Mouse (Mus musculus) ovary, postnatal 14 days (tissue): ENCODE measurements around the gene Mdm2.

ENCODE experiments used
- DNase-seq: peaks from one replicate; pipeline ENCODE4 v3.0.0; 2022; ENCODE audit warnings: low spot score

The Mdm2 gene

DNA sequence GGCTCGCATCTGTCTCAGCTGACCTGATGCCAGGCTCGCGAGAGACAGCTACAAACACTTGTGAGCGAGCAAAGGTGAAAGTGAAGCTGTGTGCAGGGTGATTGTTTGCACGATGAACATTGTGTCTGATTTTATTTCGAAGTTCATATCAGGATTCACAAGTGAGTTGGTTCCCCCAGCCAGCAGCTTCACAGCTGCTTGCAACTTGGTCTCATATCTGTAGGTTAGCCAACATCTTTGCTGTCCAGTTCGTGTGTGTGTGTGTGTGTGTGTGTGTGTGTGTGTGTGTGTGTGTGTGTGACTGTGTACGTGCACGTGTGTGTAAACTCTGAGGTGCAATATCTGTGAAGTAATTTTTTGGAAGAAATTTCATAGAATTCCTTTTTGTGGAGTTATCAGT is 55.1 kb downstream of the Mdm2 start:
- DNase-seq, result no peak

DNA sequence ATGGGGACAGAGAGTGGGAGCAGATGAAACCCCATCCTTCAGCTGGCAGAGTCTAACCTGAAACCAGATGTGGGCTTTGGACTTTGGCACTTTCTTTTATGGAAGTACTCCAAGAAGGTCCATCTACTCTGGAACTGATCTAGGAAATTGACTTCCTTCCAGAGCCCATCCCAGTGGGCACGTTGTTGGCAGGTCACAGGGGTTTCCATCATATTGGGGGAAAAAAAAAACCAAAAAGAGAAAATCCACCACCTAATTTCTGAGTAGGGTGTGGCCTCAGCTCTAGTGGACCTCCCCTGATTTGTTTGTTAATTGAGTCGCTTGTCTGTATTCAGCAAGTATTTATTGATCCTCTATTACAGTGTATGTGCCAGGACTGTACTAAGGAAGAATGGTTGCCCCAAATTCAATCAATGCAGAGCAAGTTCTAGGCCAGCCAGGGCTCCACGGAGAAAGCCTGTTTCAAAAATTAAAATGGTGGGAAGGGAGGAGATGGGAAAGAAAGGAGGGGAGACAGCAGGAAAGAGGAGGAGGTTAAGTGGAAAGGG is 55.9 kb downstream of the Mdm2 start:
- DNase-seq, result no peak

DNA sequence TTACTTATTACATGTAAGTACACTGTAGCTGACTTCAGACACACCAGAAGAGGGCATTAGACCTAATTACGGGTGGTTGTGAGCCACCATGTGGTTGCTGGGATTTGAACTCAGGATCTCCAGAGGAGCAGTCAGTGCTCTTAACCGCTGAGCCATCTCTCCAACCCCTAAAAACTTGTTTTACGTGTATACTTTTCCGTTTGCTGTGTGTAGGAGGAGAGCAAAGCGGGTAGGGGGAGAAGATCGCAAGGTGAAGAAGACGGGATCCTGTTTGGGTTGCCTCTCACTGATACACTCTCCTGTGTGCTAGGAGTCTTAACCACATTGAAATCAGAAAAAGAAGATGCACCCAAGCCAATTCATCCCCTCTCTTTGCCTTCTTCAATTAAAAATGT is 56.8 kb downstream of the Mdm2 start:
- no peak for DNase-seq

DNA sequence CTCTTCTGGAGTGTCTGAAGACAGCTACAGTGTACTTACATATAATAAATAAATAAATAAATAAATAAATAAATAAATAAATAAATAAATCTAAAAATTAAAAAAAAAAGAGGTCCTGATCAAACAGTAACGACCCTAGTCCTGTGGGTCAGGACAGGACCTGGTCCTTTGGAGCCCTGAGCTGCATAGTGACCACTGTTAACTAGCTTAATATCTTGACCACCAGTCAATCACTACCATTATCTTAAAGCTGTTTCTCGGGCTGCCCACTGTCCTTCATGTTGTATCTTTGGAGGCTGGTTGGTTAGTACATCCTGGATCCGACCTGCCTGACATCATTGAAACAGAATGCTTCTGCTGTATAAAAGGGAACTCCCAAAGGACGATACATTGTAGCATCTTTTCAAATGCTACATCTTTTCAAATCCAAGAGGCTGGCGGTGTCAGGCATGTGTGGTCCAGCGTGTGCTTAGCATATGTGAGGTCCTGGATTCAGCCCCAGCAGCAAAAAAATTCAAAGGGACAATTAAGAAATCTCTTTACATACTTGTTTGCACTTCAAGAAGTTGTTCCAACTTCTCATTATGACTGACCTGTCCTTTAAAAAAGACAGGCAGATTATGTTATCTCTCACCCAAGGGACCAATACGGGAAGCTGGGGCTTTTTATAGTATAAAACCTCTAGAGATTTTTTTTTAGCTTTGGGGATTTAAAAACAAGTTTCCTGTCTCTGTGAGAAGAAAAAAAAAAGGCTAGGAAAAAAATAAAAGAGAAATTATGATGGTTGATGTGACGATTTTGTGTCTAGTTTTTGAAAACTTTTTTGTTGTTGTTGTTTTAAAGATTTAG is 57.4 kb downstream of the Mdm2 start:
- DNase-seq, result no peak

DNA sequence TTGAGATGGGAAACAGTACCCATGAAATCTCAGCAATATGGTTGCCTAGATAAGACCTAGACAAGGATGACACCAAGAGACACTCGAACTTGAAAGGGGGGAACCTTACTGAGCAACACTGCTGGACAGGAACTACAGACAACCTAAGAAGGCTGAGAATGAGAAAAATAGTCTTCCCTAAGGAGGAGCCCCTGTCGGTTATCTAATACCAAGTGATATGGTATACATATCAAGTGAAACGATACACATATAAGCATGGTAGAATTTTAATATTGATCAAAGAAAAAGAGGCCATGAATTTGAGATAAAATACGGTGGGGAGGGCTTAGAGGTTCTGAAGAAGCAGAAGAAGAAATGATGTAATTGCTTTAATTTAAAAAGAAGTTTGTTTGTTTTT is 58.2 kb downstream of the Mdm2 start:
- no peak for DNase-seq

DNA sequence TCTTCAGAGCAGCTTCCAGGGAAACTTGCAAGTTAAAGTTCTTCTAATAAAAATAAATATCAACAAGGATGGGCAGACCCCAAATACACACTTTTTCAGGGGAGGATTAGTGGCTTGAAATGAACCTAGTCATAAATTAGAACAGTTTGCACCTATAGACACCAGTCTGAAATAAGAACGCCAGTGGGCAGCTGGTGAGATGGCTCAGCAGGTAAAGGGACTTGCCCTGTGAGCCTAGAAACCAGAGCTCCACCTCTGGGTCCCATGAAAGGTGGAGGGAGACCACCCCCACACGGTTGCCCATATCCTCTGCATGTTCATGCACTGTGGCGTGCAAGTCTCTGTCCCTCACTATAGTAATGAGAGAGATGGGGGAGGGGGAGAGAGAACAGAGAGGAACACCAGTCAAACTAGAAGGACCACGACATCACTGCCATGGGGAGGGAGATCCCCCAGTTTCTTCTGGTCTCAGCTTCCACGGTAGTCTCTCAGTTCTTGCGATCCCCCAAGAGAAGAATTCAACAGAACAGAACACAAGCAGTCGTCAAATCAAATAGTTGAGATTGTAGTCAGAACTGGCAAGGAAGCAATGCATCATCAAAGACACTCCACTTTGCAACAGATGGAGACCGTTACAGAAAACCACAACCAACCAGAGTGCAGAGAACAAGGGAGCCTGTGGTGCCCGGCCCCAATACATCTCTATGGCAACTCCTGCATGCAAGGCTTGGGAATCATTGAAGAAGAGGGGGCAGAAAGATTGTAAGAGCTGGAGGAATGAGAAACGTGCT is 58.8 kb downstream of the Mdm2 start:
- DNase-seq, result no peak

DNA sequence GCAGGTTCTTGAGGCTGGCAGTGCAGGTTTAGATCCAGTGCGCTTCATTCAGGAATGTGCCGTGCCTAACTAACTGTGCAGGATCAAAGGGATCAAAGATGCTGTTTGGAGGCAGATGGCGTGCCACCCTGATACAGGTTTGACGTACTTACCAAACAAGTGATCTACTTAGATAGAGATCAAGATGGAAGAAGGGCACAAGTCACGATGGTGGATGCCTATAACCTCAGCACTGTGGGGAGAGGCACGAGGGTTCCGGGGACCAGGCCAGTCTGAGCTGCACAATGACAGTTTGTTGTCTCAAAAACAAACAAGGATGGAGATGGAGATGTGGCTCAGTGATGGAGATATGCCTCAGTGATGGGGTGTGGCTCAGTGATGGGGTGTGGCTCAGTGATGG is 59.8 kb downstream of the Mdm2 start:
- DNase-seq, result no peak

DNA sequence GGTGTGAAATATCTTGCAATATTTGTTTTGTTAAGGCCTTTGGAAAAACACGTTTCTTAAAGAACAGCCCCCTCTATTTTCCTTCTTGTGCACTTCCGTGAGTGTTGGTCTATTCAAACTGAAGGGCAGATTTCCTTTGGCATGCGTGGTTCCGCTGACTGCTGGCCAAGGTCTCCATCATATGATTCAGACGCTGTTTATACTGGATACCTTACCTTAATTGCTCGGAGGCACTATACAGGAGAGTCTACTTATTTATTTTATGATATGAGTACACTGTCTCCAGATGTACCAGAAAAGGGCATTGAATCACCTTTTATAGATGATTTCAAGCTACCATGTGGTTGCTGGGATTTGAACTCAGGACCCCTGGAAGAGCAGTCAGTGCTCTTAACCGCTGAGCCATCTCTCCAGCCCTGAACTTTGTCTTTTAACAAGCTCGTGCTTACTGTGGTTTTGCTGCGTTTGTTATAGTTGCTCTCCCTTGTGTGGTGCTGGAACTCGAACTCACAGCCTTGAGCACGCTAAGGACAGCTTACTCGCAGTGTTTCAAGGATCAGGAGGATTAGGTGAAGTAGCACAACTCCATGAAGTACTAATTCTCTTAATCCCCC is 60.4 kb downstream of the Mdm2 start:
- no peak for DNase-seq

DNA sequence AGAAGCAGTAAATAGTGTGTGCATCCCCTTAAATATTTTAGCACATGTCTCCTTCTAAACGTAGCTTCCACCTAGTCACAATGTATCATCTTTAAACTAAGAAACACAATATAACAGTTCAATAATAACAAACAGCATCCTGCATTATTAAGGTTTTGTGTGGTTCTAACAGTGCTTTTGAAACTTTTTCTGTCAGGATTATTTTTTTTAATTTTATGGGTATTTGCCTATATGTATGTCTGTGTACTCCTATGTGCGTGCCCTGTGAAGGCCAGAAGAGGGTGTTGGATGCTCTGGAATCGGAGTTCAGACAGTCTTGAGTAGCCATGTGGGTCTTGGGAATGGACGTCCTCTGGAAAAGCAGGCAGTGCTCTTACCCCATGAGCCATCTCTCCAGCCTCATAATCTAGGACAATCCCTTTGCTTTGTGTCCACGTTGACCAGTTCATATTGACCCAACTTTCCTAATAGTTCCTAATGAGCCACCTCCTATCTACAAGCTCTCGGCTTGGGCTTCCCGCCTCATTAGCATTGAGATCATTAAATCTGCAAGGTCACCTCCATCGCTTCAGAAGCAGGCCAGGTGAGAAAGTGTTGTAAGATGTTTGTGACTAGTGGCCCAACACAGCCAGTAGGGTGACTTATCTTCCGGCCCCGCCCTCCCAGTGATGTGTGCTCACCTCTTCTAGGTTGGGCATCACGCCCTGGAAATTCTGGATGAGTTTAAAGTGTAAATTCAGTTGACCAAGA is 61.1 kb downstream of the Mdm2 start:
- no peak for DNase-seq

DNA sequence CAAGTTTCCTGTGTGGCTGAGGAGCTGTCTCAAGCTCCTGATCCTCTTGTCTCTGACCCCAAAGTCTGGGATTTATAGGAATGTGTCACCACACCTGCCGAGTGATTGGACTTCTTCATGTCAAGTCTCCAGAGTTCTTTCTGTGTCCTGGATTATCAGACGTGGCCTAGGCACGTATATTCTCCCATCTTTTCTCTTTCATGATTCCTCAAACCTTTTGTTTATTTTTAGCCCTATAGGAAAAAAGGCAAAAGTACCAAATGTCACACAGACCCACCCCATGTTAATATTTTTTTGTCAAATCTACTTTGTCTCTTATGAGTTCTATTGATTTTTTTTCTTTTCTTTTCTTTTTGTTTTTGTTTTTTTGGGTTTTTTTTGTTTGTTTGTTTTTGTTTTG is 61.9 kb downstream of the Mdm2 start:
- DNase-seq, result no peak

DNA sequence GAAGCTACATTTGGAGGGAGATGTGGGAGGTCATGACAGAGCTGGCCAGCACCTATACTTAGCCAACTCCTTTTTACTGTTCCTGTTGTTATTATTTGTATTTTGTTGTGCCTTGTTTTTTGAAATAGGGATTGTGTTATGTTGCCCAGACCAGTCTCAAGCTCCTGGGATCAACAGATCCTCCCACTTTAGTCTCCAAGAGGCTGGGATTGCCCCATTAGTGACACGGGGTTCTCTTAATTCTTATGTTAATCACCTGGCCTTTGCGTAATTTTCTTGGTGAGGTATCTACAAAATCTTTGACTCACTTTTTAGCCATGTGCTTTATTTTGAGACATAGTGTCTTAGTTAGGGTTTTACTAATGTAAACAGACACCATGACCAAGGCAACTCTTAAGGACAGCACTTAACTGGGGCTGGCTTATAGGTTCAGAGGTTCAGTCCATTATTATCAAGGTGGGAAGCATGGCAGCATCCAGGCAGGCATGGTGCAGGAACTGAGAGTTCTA is 62.5 kb downstream of the Mdm2 start:
- no peak for DNase-seq

DNA sequence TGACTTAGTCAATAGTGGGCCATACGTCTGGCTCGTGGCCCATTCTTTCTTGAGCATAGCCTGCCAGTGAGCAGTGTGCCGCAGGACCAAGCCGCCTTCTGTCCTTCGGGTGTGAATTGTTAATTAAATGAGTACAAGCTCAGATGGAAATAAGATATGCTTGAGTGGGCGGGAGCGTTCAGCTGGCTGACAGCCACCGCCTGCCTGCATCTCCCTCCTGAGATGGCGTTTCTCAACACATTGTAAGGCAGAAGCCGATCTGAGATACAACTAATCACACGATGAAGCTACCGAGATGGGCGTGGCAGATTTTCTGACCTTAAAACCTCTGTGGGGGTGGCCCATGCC is 63.4 kb downstream of the Mdm2 start:
- no peak for DNase-seq

DNA sequence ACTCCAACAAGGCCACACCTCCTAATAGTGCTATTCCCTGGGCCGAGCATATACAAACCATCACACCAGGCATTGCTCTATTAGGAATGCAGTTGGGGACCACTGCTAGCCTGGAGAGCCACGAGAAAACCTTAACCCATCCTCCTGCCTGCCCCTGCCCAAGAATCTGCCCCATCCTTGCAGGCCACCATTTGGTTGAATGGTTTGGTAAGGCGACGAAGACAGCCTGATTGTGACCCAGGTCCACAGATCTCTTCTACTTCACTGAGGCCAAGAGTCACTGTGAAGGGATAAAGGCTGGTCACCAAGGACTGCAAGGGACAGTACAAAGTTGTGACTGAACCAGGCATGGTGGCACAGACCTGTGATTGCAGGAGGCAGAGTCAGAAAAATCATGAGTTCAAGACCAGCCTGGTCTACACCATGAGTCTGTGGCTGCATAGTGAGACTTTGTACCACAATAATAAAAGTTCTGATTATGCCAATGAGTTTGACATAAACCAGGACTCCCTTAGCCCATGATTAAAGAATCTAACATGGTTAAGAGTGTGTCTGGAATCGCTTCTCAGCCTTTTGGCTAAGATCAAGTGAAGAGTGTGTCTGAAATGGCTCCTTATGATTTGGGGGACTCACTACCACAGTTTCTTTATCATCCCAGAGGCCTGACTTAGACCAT is 63.9 kb downstream of the Mdm2 start:
- no peak for DNase-seq

DNA sequence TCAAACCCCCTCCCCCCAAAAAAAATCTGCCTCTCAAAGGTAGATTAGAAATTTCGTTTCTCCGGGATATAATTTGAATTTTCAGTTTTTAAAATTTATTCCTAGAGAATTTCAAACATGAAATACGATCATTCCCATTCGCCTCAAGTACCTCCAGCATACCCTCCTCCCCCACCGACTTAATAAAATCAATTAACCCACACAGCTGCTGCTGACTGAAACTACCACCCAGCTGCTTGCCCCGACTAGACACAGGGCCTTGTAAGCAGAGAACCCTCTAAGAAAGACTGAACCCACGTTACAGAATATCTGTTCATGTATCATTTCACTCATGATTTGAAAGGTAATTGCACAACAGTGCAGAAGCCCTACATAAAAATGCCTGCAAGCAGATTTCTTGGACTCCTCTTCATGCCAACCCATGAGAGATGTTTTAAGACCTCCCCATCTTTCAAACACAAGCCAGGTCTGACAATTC is 65.0 kb downstream of the Mdm2 start:
- DNase-seq, result no peak

DNA sequence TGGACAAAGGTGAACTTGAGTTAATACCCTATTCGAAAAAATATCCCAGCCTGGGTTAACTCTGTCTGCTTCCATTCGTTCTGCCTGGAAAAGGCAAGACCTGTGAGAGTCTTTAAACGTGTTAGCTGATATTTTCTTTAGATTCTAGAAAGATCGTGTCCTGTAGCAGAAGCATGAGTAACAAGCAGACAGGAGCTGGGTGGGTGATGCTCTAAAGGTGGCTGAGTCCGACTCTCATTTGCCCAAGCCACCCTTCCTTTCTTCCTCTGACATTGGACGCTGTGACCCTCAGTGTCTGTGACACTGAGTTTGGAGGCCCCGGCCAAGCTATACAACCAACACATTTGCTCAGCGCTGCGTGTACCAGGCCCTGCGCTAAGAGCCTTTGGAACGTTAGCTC is 65.7 kb downstream of the Mdm2 start:
- DNase-seq, result no peak

DNA sequence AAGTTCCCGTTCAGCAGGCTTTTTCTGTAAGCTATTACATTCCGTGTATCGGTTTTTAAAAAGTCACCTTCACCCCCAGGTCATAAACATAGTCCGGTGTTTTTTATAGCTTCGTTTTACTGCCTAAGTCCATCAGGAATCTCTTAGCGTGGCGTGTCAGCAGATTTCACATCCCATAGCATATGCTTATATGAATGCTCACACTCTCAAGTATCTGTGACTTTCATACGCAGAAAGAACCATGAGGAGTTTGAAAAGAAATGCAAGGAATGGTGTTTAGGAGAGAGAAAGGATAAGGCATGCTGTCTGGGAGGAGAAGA is 66.2 kb downstream of the Mdm2 start:
- no peak for DNase-seq

DNA sequence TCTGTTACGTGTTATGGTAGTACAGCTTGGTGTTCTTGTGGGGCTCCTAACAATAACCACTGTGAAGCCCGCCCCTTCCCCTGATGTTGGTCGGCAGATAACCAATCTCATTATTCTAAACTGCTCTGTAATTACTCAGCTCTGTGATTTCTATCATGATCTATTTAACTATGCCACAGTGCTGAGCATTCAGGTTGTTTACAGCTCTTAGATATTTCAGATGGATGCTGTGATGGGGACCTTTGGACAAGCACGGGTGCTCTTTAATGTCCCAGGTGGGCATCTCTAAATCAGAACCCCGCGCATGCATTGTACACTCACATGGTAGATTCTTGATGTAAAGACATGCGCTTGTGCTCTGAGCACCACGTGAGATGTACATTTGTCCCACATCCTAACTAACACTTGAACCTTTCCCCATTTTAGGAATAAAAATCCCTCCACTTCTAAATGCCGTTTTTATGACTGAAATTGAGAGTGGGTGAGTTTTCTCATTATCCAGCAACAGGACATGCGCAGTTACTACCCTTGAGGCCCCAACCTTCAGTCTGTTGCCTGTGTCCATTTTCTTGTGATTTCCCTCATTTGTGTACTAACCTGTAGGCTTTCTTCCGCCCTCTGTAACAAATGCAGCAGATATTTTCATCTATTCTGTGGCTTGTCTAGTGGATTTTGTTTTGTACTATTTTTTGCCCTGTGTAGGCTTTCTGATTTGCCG is 66.7 kb downstream of the Mdm2 start:
- DNase-seq, result no peak

DNA sequence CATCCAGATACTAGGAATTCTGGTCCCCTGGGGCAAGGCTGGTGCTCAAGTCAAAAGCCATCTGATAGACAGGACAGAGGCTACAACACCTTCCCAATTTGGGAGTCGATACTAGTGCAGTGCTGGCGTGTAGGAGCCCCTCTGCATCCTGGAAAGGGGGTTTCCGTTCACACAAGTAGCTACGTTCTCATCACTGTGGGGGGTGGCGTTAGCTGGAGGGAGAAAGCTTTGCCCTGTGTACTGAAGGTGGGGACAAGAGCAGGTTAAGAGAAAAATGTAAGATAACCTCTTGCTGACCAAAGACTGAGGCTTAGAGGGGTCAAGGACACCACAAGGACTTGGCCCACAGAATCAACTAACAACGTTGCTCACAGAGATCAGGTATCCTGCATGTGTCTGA is 67.3 kb downstream of the Mdm2 start:
- DNase-seq, result no peak

DNA sequence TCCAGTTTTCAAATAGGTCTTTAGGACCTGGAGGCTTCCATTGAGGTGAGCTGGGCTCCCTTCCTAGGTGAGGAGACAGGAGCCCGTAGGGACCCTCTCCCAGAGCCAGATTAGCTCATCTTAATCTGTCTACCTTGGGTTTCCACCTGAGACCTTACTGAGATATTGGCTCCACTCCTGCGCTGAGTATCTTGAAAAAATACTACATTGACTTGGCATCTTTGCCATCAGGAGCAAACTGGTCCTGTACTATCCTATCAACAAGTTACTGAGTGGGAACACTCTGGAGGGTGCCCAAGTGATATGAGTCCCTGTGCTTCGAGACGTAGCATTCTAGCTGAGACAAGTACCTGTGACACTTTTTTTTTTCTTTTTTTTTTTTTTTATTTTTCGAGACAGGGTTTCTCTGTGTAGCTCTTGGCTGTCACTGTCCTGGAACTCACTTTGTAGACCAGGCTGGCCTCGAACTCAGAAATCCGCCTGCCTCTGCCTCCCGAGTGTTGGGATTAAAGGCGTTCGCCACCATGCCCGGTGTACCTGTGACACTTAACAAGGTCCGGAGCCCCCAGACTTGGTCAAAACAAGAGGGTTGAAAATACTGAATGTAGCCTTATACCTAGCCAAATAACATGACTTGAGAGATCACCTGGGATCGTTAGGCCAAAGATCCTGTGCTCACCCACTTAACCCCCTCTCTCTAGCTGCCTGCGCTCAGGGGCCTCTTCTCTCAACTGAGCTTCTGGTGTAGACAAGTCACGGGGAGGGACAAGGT is 67.9 kb downstream of the Mdm2 start:
- no peak for DNase-seq

DNA sequence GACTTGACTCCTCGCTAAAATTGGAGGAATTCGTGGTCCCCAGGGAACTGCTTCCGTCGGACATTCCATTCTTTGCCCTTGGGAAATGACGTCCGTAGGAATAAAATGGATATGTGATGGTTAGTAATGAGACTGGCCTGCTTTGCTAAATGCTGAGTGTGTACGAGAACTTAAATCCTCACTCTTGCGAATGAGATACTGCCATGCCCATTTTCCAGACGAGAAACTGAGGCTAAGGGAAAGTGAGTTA is 68.4 kb downstream of the Mdm2 start:
- DNase-seq, result no peak
